Mouse (Mus musculus) C3H10T1/2 (cell line): ENCODE results near the gene Ipo11. TPM values are rescaled to one million over a fixed set of nuclear protein-coding genes. Genes with fewer than 3 reads are reported as not detected.

Experiments
- polyA plus RNA-seq, 2 experiments: library from polyadenylated mRNA; unstranded; fragments of >200 nt; fragmentation: generic; extraction: Trizol; gene quantifications; one replicate each; pipeline ENCODE4 v1.2.1; 2012; ENCODE audit warnings: missing spikeins in 2 of 2

Gene Ipo11
- 10 to 100 TPM in 1 of 2 experiments, 1 to 10 TPM in 1; 2.4 to 10.0 TPM for polyA plus RNA-seq

DNA sequence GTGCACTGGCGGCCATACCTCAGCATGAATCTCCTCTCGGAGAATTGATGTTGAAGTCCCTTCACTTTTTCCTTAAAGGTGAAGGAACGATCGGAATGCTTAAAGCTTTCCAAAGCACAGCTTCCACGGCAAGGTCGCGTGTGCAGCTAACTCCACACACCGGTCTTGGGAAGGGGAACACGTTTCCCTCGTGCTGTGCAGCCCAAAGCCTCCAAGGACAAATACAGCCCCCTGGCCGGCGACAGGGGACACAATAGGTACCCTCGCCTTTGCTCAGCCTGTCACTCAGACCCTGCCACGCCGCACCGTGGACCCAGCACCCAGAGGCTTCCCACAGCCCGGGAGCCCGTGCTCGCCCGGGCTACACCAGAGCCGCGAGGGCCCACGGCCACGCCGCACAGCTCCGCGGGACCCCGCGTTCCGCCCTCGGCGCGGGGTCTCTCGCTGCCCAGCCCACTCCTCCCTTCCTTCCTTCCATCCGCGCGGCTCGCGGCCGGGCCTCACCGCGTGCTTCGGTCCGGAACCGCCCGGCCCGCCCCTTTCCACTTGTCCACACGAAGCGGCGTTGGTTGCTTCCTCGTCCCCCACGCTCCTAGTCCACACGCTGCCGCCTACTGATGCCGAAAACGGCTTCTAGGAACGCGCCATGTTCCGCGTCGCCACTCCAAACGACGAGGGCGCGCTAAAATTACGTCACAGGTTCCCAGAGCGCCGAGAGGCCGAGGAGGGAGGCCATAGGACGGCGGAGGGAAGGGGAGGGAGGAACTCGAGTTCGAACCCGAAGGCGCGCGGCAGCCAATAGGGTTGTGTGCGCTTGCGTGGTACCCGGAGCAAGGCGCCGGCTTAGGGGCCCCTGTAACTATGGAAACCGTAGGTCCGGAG, at the start of gene Ipo11:
TSS of gene Ipo11 (minus strand) at position 703 of the 882 bp plus-strand sequence.

DNA sequence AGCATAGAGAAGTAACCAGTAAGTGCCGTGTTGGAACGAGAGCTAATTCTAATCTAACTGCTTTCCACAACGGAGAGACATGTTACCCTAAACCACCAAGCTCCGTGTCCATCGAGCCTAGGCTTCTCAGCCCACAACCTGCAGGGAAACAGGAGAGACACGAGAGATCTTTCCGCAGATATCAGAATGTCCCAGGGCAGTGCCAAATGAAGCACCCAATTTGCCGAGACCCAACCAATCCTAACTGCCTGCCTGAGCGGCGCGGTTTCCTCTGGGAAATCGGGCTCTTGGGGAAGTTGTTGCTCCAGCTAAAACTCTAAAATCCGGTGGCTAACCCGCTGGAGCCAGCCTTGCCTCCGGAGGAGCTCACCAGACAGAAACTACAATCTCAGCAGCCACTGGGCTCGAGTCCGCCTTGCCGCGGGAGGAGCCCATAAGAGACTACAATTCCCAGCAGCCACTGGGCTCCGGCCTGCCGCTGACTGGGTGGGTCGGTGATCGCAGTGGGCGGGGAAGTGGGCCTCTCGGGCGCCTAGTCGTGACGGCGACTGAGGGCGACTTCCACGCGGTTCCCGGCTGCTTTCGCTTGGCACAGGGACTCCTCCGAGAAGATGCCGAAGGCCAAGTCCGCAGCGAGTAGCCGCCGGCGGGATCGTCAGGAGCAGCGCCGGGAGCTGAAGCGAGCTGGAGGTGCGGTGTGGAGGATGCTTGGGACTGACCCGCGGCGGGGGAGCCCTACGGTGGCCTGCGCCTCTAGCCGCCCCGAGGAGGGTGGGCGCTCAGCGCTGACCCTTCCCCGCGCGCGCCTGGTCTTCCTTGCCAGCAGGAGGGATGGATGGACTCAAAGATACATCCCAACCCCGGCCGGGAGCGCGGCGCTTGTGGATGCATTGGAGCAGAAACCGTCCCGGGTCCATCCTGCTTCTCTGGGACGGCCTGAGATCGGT, 10.1 kb upstream of the Ipo11 start, which contains the start of gene Dimt1:
TSS of gene Dimt1 (plus strand) at position 534 of the 947 bp plus-strand sequence.

Other genes starting within 250 kb of the Ipo11 start
- gene Dimt1, start 10.2 kb upstream of the Ipo11 start, polyA plus RNA-seq = 1 to 10 TPM; 2.3 to 5.1 TPM
- gene Kif2a, start 85.2 kb upstream of the Ipo11 start, polyA plus RNA-seq = 1 to 10 TPM; 1.9 to 9.5 TPM